Mouse (Mus musculus) R1 (cell line): ENCODE measurements at regions not wholly inside any gene's neighbourhood (a gene's known extent, or its start where the extent isn't known, plus 50 kb on each side); places are given as distances from the start of the nearest gene placed in this dataset.

Source experiments
- DNase-seq: peaks from one replicate; pipeline ENCODE4 v3.0.0-alpha.2; 2018; ENCODE audit warnings: low read depth, low spot score

DNA sequence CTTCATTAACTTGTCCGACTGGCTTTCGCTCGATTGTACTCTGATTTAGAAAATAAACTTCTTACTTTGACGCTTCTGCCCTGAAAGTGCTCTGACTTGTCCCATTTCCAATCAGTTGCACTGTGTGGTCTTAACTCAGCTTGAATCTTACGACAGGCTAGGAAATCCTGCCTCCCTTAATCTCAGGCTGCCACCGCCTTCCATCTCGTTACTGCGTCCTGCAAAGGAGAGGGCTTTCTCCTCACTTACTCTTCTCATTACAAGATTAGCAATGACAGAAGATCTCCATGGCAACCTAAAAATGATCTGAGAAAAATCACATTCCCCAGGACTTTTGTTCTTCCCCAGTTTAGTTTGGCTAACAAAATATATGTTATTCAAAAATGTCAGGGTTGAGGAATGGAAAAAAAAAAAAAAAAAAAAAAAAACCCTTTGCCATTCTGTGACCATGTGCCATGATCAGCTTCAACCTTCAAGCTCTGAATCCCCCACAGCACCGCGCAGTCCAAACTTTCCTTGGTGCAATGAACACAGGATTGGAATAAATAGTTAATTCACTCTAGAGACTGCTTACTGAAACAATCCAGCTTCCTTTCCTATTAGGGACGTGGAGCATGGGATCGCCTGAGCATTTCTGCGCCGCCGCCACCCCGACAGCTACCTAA, 494.1 kb downstream of the Lmo4 start:
- no peak for DNase-seq

DNA sequence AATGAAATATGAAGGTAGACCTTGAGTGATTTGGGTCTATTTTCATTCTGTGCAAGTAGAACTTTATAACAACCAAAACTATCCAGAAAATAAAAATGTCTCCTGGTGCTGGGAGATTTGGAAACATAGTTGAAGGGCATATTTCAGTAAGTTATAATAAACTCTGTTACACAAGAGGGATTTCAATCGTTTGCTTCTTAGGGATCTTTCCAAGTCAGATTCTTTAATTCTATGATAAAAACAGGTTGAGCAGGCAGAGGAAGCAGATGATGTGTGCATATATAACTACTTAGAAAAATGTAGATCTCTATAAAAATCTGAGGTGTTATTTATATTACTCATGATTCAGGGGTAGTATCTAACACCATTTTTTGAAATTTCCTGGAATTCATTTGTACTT, 498.3 kb downstream of the Lmo4 start:
- DNase-seq = no peak

DNA sequence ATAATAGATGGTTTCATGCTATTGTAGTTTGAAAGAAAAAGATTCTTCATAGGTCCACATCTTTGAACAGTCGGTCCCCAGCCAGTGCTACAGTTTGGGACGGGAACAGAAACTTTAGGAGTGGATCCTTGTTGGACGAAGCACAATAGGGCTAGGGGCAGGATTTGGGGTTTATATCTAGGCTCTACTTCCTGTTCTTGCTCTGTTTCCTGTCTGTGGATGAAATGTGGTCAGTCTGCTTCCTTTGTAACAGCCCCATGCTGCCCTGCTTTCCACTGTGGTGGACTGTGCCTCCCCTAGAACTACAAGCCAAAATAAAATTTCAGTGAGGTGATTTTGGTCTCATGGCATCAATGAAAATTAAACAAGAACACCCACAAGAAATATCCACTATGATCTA, 510.2 kb downstream of the Lmo4 start:
- no peak for DNase-seq

DNA sequence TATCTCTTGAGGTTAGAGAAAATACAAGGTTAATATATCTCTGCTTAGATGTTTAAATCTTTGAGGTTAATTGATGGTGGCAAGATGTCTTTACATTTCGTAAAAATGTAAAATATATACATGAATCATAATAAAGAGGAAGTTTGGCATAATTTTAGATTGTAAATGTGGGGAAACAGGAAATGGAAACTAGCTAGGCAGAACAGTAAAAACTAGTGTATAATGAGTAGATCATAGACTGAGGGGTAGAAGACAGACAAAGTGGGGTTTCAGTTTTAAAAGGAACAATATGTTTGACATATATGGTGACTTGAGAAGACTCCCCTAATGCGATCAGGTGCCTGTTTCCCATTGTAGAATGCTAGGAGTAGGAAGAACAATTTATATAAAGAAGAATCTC, 519.3 kb downstream of the Lmo4 start:
- DNase-seq = no peak

DNA sequence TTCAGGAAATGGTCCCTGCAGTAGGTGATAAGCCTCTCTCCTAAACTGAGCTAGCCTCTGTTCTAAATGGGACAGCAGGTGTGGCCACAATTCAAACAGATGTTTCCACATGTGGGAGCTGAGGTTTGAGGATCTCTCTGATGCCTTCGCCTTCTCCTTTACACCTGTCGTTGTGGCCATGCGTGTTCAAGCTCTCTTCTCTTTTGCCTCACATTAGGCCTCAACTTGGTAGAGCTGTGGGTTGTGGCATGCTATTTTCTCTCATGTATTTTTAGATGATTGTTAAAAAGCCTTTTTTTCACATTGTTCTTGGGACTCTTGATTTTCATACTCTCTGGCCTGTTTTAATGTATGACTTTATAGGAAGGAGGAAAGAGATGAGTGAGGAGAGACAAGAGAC, 526.8 kb downstream of the Lmo4 start:
- no peak for DNase-seq

DNA sequence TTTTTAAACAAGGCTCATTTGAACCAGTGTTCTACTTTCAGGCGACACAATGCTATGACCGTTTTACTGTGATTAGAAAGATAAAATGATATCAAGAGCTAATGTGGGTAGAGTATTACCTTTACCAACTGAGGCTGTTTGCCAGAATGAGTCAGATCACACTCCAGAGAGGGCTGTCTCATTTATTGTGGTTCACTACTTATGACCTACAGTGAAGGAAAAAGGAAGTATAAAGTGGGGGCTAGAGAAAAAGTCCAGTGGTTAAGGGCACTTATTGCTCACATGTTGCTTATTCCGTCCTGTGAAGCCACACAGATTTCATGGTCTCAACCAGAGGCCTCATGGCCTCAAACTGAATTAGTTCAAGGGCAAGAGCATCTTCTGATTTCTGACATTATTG, 530.2 kb downstream of the Lmo4 start:
- DNase-seq = no peak

DNA sequence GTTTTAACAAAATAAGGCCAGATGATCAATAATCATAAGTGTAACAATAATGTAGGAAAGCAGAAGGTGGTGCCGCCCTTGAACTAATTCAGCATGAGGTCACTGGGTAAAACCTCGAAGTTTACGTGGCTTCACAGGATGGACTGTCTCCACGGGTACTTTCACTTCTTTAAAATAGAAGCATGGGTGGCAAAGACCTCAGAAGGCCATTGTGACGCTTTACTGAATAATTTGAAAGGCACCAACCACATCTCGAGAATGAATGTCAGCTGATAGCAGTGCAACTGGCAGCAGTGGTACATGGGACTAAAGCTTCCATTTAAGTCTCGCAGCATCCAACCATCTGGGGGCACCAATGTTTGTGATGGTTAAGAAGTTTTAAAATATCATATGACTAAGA, 530.6 kb downstream of the Lmo4 start:
- DNase-seq = no peak

DNA sequence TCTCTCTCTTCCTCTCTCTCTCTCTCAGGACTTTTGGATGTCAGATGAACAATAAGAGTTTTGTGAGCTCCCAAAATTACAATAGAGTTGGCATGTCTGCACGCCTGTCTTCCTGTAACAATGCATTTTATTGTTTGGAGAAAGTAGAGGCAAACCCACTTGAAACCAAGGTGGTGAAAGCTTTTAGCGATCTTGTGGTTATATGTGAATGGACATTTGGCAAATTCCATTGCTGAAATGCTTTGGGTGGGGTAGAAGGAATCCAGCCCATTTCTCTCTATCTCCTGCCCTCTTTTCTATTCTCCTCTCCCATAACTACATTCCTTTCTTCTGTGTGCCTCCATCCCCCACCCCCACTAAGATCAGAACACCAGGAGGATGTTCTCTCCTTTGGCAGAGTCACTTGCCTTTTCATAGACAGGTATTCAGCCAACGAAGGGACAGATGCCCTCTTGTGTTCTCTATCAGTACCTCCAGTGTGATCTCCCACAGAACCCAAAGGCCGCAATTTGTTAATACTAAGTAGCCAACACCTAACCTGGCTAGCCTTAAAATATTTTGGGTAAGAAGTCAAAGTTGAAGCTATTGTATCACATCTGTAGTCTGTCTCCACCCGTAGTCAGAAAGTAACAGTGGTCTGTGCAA, 542.9 kb downstream of the Lmo4 start:
- no peak for DNase-seq

DNA sequence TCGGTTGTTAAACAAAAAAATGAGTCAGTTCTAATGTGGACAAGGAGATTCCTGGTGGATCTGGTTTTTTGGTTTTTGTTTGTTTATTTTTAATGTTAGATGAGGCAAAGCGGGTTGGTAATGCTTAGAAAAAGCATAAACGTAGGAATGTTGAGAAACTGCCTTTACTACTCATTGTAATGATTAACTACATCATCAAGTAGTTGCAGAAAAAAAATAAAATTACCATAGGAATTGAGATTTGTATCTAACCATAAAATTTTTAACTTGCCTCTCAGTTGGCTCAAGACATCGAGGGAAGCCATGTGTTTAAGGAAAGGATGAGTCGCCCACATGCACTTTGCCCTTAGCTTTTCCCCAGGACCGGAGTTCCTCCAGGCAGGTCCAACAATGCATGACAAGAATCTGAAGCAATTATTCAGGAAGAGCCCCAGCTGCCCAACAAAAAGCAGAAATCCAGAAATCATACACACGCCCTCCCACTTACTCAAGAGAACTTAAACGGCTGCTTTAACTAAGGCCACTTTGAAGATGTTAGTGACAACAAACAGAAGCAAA, 545.5 kb downstream of the Lmo4 start:
- no peak for DNase-seq

DNA sequence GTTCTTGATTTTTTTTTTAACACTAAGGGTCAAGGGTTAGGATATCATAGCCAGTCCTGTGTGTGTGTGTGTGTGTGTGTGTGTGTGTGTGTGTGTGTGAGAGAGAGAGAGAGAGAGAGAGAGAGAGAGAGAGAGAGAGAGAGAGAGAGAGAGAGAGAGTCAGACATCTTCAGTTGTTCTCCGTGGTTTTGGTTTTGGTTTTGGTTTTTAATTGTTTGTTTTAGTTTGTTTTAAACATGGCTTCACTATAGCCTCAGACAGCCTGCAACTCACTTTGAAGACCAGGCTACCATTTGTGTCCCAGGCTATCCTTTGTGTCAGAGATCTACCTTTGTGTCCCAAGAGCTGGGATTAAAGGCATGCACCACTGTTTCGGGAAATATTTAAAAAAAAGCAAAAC, 557.8 kb downstream of the Lmo4 start:
- DNase-seq = no peak

DNA sequence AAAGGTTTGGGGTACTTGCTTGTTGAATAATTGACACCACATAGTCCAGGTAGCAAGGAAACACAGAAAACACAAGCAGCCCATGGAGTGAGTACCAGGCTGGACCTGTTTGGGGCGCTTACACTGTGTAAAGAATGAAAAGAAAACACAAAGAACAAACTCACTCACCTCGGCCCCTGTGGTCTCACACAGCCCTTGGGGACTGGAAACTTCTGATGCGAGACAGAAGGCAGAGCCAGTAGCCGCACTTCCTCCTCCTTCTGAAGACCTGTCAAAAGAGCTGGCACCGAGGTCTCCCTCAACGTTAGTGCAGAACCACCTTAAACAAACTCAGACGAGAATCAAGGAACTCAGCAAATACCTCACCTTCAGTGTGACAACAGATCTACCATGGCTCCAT, 558.2 kb downstream of the Lmo4 start:
- DNase-seq = no peak

DNA sequence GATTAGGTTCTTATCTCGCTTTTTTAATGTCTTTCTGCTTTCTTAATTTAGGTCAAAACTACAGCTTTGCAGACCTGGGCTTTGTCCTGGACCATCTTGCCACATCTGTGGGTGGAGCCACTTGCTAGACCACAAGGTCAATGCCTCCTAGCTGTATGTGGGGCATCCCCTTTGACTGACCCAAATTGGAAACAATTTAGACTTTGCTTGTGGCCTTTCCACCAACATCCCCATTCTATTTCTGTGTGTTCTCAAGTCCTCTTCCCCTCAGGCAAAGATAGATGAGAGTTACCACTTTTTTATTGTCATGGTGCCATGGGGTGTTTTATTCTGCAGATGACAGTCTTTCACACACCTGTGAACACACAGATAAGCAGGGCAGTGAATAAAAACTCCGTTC, 572.0 kb downstream of the Lmo4 start:
- DNase-seq = no peak

DNA sequence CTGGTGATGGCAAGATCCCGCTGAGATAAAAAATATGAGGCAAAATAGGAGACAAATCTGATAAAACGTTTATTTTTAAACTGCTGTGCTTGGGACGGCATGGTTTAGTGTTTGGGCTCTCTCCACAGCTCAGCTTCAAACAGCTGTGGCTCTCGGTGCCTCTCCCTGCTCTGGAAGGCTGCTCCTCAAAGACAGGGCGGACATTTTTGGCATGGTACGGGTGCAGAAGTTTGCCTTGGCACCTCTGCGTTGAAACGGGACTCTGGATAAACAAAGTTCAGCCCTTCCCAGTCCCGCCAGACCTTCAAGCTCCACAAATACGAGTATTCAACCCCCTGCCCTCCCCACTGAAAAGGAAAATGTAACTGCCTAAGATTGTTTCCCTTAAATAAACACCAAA, 573.8 kb downstream of the Lmo4 start:
- DNase-seq = no peak

DNA sequence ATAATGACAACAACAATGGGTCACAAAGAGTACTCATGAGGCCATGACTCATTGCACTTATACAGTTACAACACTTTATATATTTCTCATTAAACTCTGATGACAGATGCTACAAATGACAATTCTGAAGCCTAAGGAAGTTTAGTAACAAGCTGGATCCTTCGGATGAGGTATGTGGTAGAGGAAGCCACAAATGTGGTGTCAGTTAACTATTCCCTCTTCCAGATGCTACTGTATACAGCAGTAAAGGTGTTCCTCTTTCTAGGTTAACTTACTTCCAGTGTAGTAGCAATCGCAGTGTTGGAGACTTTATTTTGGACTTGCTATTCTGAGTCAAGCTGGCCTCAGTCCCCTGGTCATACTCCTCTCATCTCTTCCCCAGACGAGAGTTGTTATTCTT, 580.1 kb downstream of the Lmo4 start:
- no peak for DNase-seq

DNA sequence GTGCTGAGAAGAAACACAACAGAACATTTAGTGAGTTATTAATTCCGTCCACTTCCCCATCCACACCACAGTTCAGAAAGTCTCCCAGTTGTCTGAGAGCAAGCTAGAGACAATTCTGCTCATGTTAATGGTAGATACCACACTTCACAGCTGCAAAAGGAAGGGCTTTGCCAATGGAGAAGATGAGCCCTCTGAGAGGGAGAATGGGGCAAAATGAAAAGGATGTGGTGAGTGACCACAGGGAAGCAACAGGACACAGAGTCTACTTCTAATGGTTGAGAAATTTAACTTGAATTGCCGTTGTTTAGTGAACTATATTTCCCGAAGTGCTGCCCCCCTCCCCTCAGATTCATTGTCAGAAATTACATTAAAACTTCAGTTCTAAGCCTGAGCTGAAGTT, 582.7 kb downstream of the Lmo4 start:
- DNase-seq = no peak

DNA sequence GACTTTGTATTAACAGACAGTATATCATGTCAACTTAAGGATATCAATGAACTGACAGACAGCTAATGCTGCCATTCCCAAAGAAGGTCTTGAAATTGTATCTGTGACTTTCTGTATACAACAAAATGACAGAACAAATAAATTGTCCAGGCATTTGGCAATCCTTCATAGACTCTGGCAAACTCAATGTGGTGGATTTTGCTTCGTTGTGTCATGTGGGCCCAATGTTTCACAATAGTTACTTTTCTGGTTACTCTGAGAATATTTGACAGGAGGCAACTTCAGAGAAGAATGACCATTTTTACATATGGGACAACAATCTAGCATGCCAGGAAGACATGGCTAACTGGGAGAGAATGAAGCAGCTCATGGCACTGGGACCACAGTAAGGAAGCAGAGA, 585.9 kb downstream of the Lmo4 start:
- no peak for DNase-seq

DNA sequence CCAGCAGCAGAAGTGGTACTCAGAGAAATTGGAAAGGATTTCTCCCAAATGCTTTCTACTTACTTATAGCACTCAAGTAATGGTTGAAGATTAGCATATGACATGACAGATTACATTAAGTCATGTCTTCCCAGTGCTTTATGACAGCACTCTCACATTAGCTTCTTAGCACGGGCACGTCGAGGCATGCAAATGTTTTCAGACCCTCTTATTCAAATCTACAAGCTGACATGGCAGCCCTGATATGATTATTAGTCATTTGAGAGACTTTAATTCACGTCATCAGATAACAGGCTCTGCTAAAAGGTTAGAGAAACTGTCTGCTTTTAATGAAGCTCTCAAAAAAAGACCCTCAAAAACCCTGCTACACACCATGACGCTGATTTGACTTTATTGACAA, 590.1 kb downstream of the Lmo4 start:
- no peak for DNase-seq

DNA sequence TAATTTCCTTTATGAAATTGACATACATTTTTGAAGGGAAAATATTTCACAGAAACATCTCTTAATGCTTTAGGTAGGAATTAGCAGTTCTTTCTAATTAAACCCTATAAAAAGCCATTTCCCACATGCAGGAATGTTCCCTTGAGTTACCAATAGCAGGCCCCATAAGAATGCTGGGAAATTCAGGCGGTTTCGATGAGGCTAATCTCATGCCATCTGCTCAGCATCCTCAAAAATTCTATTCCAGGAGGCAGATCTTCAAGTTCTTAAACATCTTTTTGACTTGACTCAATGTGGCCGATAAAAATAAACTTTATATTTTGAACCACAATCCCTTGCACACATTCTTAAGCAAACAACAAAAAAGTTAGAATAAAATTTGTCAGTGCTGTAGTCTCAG, 591.0 kb downstream of the Lmo4 start:
- no peak for DNase-seq

DNA sequence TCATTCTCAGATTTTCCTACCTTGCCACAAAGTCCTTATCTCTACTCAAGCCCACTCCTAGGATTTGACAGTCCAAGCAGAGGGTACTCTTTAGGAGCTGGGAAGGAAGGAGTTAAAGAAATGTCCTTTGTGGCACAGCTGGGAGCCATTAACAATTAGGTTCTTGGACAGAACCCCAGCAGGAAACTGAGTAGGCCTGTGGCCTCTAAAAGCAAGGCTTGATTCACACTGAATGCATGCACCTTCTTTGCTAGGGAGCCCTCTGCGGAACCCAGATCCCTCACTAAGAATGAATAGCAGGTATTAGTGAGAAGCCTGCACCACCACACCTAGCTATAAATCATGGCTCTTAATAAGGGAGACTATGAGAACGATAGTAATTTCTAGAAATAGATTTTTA, 595.3 kb downstream of the Lmo4 start:
- no peak for DNase-seq

DNA sequence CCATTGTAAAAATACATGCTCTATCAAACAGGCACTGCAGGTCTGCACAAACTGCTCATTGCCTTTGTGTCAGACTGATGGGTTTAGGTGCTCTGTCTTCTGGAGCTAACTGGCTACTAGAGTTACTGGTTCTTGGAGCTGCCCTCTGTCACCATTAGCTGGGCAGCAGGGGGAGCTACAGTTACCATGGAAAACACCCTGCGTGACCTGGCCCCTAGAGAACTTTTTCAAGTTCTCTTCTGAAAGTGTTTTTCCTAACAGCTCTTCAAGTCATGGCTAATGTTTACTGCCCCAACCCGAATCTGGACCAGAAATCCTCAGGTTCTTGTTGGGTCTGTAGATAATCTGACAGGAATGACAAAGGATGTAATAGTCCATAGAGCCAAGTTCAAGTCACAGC, 605.9 kb downstream of the Lmo4 start:
- no peak for DNase-seq

DNA sequence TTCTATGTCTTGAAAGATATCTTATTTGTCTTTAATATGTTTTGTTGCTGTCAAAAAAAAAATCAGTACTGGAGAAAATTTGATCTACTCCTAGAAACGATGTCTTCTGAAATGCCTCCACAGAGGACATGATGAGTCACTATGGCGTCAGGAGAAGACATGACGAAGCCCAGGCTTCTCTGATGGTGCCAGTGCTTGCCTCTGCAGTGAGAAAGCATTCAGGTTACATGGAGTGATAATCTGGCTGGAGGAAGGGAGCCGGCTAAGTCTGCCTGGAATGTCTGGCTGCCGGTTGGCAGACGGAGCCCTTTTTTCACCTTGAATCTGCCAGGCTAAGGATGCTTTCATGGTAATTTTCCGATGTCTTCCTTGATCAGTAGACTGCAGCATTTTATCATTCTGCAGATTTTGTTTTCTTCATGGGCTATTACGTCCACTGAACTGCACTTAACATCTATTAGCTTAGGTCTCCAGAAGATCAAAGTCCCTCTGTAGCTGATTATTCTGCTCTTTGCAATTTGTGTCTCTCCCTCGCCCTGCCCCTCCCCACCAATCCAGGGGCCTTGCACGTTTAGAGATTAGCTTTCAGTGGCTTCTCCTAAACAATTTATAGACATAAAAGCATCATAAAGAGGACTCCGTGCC, 607.9 kb downstream of the Lmo4 start:
- DNase-seq = no peak

DNA sequence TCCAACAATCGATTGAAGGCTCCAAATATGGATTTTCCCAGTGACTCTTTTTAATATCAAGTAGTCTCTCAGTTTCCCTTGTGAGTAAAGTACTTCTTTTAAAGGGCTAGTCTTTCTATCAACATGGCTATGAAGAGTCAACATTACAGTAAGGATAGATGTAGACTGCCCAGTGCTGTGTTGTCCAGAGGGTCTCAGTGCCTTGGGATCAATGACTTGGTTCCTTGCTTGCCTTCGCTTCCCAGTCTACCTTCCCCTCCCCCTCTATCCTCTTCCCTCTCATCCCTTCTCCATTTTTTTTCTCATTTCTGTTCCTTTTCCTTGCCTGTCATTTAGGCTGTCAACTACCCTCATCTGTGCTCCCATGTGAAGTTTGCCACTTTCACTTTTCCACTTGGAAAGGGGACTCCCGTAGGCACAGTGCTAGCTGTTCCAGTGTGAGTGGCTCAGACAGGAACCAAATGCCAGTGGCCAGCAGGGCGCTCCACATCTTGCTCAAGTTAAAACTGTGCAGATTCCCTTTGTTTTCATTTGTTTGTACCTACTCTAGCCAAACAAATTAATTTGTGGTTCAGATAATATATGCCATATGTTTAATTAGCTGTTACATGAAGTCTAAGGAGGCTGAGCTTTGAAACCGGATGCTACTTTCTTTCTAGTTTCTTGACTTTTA, 608.9 kb downstream of the Lmo4 start:
- no peak for DNase-seq

DNA sequence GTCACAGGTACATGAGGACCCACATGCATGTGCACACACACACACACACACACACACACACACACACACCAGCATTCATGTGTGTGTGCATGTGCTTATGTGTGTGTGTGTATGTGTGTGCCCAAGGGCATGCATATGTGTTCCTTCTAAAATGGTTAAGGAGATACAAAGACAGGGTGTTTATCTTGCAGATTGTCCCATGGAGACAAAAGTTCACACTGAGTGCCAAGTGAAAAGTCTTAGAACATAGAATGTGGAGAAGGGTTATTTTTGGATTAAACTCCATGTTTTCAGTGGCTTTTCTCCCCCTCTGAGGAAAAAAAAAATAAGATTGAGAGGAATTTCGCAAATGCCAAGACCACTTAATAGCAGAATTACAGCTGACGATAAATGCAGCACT, 609.9 kb downstream of the Lmo4 start:
- DNase-seq = no peak
